Mouse (Mus musculus) lung, embryonic 14.5 days (tissue): ENCODE results near the gene Gpbar1. TPM values are rescaled to one million over a fixed set of nuclear protein-coding genes. Genes with fewer than 3 reads are reported as not detected.
"Not testable (repeated sequence)": the region's sequence is repeated elsewhere in the genome, so short reads cannot be mapped to it uniquely, and the experiment has no call there.

Source experiments
- ATAC-seq: fragments of 200-750 bp; cut with Nextera tagmentation; 2 replicates; pipeline ENCODE4 v1.8.0; 2017; ENCODE audit warnings: mild to moderate bottlenecking, moderate TSS enrichment, moderate library complexity; ENCODE audit not compliant: insufficient read depth
- DNase-seq: peaks from one replicate; pipeline ENCODE4 v3.0.0-alpha.2; 2015
- H3K27ac ChIP-seq: fragments of 300-500 bp; sonication (generic); 2 replicates; pipeline ENCODE4 v1.5.1; 2014; ENCODE audit warnings: low read depth, mild to moderate bottlenecking, moderate library complexity
- H3K27me3 ChIP-seq: fragments of 300-500 bp; sonication (generic); 2 replicates; pipeline ENCODE4 v1.6.1; 2014; ENCODE audit warnings: low read length, control low read depth; ENCODE audit not compliant: insufficient read depth
- H3K36me3 ChIP-seq: fragments of 300-500 bp; sonication (generic); 2 replicates; pipeline ENCODE4 v1.6.1; 2014; ENCODE audit warnings: control low read depth; ENCODE audit not compliant: insufficient read depth
- H3K4me1 ChIP-seq: fragments of 300-500 bp; sonication (generic); 2 replicates; pipeline ENCODE4 v1.6.1; 2014; ENCODE audit warnings: antibody characterized with exemption, control low read depth; ENCODE audit not compliant: insufficient read depth
- H3K4me2 ChIP-seq: fragments of 300-500 bp; sonication (generic); 2 replicates; pipeline ENCODE4 v1.6.1; 2014; ENCODE audit warnings: mild to moderate bottlenecking
- H3K4me3 ChIP-seq: fragments of 300-500 bp; sonication (generic); 2 replicates; pipeline ENCODE4 v1.5.1; 2014; ENCODE audit warnings: low read depth, low read length
- H3K9ac ChIP-seq: fragments of 300-500 bp; sonication (generic); 2 replicates; pipeline ENCODE4 v1.6.1; 2014
- H3K9me3 ChIP-seq: fragments of 300-500 bp; sonication (generic); 2 replicates; pipeline ENCODE4 v1.6.1; 2016; ENCODE audit warnings: low read depth, low read length, control low read depth
- CTCF ChIP-seq: IDR thresholded peaks from 2 replicates; pipeline ENCODE4 v1.5.1; 2016; ENCODE audit warnings: antibody characterized with exemption, low read depth
- WGBS: fragments of 180-500 bp; shearing (Covaris S2); extraction: QIAGEN DNeasy Blood & Tissue Kit; methylation state at CpG from one replicate; pipeline ENCODE4 v1.1.7; 2014; 5-methylcytosine and 5-hydroxymethylcytosine counted together
- polyA plus RNA-seq: library from polyadenylated mRNA; unstranded; fragments of >200 nt; fragmentation: Nextera tagmentation; extraction: Ambion mirVana; gene quantifications from 2 replicates; pipeline ENCODE4 v1.2.1, GENCODE M21; 2014

Gpbar1 gene
- polyA plus RNA-seq, 1 experiment from 2014 or later: 0.57 TPM

GRCm38 (mm10) chr1:74321396-74321795, 43.0 kb downstream of the Gpbar1 start:
- Histone ChIP-seq H3K36me3 (no peaks in the 10 kb centered on the region), H3K4me3 (no peak overlapping the region), H3K9ac (no peak overlapping the region), H3K4me1 (0 out of 2 replicates have a peak, but pooled peaks cover 3% of the 10 kb centered on the region), H3K27ac (peak overlapping the region; percentile 58; the same call in 1 of the 2 replicates), H3K4me2 (no peak overlapping the region), H3K9me3 (no peaks in the 10 kb centered on the region), H3K27me3 (no peaks in the 10 kb centered on the region)
- no peak for DNase-seq
- ATAC-seq: peak; percentile 17; the same call in 1 of the 2 replicates
- WGBS: 26% methylated on average over 3 of the region's 3 CpGs
- TF ChIP-seq CTCF: no peak

GRCm38 (mm10) chr1:74326916-74327315, 48.6 kb downstream of the Gpbar1 start:
- 76% methylated on average over 2 of the region's 2 CpGs for WGBS
- H3K4me3 ChIP-seq, H3K9me3 ChIP-seq, ATAC-seq, H3K36me3 ChIP-seq, H3K27ac ChIP-seq, DNase-seq, H3K27me3 ChIP-seq, H3K9ac ChIP-seq, H3K4me2 ChIP-seq, H3K4me1 ChIP-seq: not testable (repeated sequence)
- peak; percentile 18; the same call in 1 of the 2 replicates for TF ChIP-seq CTCF

Other genes with a start within 250 kb of the Gpbar1 start
- gene Tns1, start 154.1 kb upstream of the Gpbar1 start, polyA plus RNA-seq: 87.9 and 95.2 TPM in 2 replicates
- gene Rufy4, start 153.0 kb upstream of the Gpbar1 start, polyA plus RNA-seq: 0.26 and 0.39 TPM in 2 replicates
- 0.05 TPM in 1 of 2 replicates, not detected in the other for gene Cxcr2, start 124.6 kb upstream of the Gpbar1 start, polyA plus RNA-seq
- gene Cxcr1, start 83.9 kb upstream of the Gpbar1 start, polyA plus RNA-seq: not detected in 2 replicates
- 365 and 370 TPM in 2 replicates for gene Arpc2, start 42.5 kb upstream of the Gpbar1 start, polyA plus RNA-seq
- 233 and 236 TPM in 2 replicates for gene Aamp, start 6.2 kb downstream of the Gpbar1 start, polyA plus RNA-seq
- 103 and 104 TPM in 2 replicates for gene Pnkd, start 6.4 kb downstream of the Gpbar1 start, polyA plus RNA-seq
- gene Tmbim1, start 27.1 kb downstream of the Gpbar1 start, polyA plus RNA-seq: 25.5 and 29.8 TPM in 2 replicates
- 0.62 and 0.63 TPM in 2 replicates for gene Catip, start 83.6 kb downstream of the Gpbar1 start, polyA plus RNA-seq
- 3.1 and 3.5 TPM in 2 replicates for gene Slc11a1, start 96.6 kb downstream of the Gpbar1 start, polyA plus RNA-seq
- gene Ctdsp1, start 113.0 kb downstream of the Gpbar1 start, polyA plus RNA-seq: 99.4 and 102 TPM in 2 replicates
- 0.42 and 0.43 TPM in 2 replicates for gene Vil1, start 130.8 kb downstream of the Gpbar1 start, polyA plus RNA-seq
- 85.4 and 87.6 TPM in 2 replicates for gene Cnot9, start 227.5 kb downstream of the Gpbar1 start, polyA plus RNA-seq